Mouse (Mus musculus): ENCODE results near the gene Syde2.
"Not testable (repeated sequence)": the region's sequence is repeated elsewhere in the genome, so short reads cannot be mapped to it uniquely, and the experiment has no call there.

Syde2 gene

GRCm38 (mm10) chr3:145966806-145967205, 20.9 kb upstream of the Syde2 start:
- no peak for DNase-seq (ENCODE audit: low spot score)

- no peak for DNase-seq (ENCODE audit: low spot score)
Measured at GRCm38 (mm10) chr3:145969031-145969501, 18.6 kb upstream of the Syde2 start.

GRCm38 (mm10) chr3:145971501-145971900, 16.2 kb upstream of the Syde2 start:
- no peak for DNase-seq (ENCODE audit: low spot score)

GRCm38 (mm10) chr3:145974986-145975385, 12.7 kb upstream of the Syde2 start:
- no peak for DNase-seq (ENCODE audit: low spot score)

- no peak for DNase-seq (ENCODE audit: low spot score)
Measured at GRCm38 (mm10) chr3:145985333-145985925, 2.2 kb upstream of the Syde2 start.

- no peak for DNase-seq (ENCODE audit: low spot score)
Measured at GRCm38 (mm10) chr3:145986317-145987001, 1.2 kb upstream of the Syde2 start.

- peak; percentile 86 for DNase-seq (ENCODE audit: low spot score)
Measured at GRCm38 (mm10) chr3:145987970-145988683, 457 bp downstream of the Syde2 start.

GRCm38 (mm10) chr3:145988684-145989575, 1.3 kb downstream of the Syde2 start:
- DNase-seq (ENCODE audit: low spot score): no peak

- no peak for DNase-seq (ENCODE audit: low spot score)
Measured at GRCm38 (mm10) chr3:145989576-145990081, 2.0 kb downstream of the Syde2 start.

- no peak for DNase-seq (ENCODE audit: low spot score)
Measured at GRCm38 (mm10) chr3:145991130-145991529, 3.5 kb downstream of the Syde2 start.

- no peak for DNase-seq (ENCODE audit: low spot score)
Measured at GRCm38 (mm10) chr3:145991976-145992730, 4.5 kb downstream of the Syde2 start.

GRCm38 (mm10) chr3:145992796-145993195, 5.1 kb downstream of the Syde2 start:
- peak; percentile 32 for DNase-seq (ENCODE audit: low spot score)

- DNase-seq (ENCODE audit: low spot score): no peak
Measured at GRCm38 (mm10) chr3:145993481-145994201, 6.0 kb downstream of the Syde2 start.

- DNase-seq (ENCODE audit: low spot score): no peak
Measured at GRCm38 (mm10) chr3:145995489-145995888, 7.8 kb downstream of the Syde2 start.

GRCm38 (mm10) chr3:145996539-145996938, 8.9 kb downstream of the Syde2 start:
- not testable (repeated sequence) for DNase-seq (ENCODE audit: low spot score)

- DNase-seq (ENCODE audit: low spot score): no peak
Measured at GRCm38 (mm10) chr3:146004347-146005051, 16.8 kb downstream of the Syde2 start.

GRCm38 (mm10) chr3:146007872-146008271, 20.2 kb downstream of the Syde2 start:
- no peak for DNase-seq (ENCODE audit: low spot score)

GRCm38 (mm10) chr3:146009859-146010645, 22.4 kb downstream of the Syde2 start:
- DNase-seq (ENCODE audit: low spot score): peak; percentile 40

GRCm38 (mm10) chr3:146010751-146011150, 23.1 kb downstream of the Syde2 start:
- no peak for DNase-seq (ENCODE audit: low spot score)

Data from urinary bladder, postnatal 14 days (tissue).